Mouse (Mus musculus) midbrain, embryonic 11.5 days (tissue): Measurements from ENCODE around the gene B3gnt7. TPM values are rescaled to one million over a fixed set of nuclear protein-coding genes. Genes with fewer than 3 reads are reported as not detected.

Experiments
- ATAC-seq: fragments of 200-750 bp; cut with Nextera tagmentation; 2 replicates; pipeline ENCODE4 v1.8.0; 2017; ENCODE audit warnings: moderate TSS enrichment, moderate library complexity; ENCODE audit not compliant: low FRiP score
- DNase-seq: peaks from one replicate; pipeline ENCODE4 v3.0.0; 2015; ENCODE audit warnings: low spot score; ENCODE audit errors: missing footprints
- H3K27ac ChIP-seq: fragments of 300-500 bp; sonication (generic); 2 replicates; pipeline ENCODE4 v1.5.1; 2014; ENCODE audit warnings: low read depth, low read length
- H3K27me3 ChIP-seq: fragments of 300-500 bp; sonication (generic); 2 replicates; pipeline ENCODE4 v1.6.1; 2014; ENCODE audit warnings: mild to moderate bottlenecking, low read length, moderate library complexity, mixed read lengths; ENCODE audit not compliant: control insufficient read depth, insufficient read depth
- H3K36me3 ChIP-seq: fragments of 300-500 bp; sonication (generic); 2 replicates; pipeline ENCODE4 v1.6.1; 2014; ENCODE audit warnings: mild to moderate bottlenecking, low read length, moderate library complexity, mixed read lengths; ENCODE audit not compliant: control insufficient read depth, insufficient read depth
- H3K4me1 ChIP-seq: fragments of 300-500 bp; sonication (generic); 2 replicates; pipeline ENCODE4 v1.6.1; 2014; ENCODE audit warnings: low read length; ENCODE audit not compliant: control insufficient read depth, insufficient read depth
- H3K4me2 ChIP-seq: fragments of 300-500 bp; sonication (generic); 2 replicates; pipeline ENCODE4 v1.6.1; 2014; ENCODE audit warnings: mild to moderate bottlenecking, moderate library complexity
- H3K4me3 ChIP-seq: fragments of 300-500 bp; sonication (generic); 2 replicates; pipeline ENCODE4 v1.5.1; 2014; ENCODE audit warnings: low read depth, low read length
- H3K9ac ChIP-seq: fragments of 300-500 bp; sonication (generic); 2 replicates; pipeline ENCODE4 v1.6.1; 2014; ENCODE audit warnings: low read length
- H3K9me3 ChIP-seq: fragments of 300-500 bp; sonication (generic); 2 replicates; pipeline ENCODE4 v1.6.1; 2016; ENCODE audit warnings: low read length; ENCODE audit not compliant: control insufficient read depth
- WGBS: fragments of 180-500 bp; shearing (Covaris S2); extraction: QIAGEN DNeasy Blood & Tissue Kit; methylation state at CpG from one replicate; pipeline ENCODE4 v1.1.7; 2014; 5-methylcytosine and 5-hydroxymethylcytosine counted together
- polyA plus RNA-seq: library from polyadenylated mRNA; unstranded; fragments of >200 nt; fragmentation: Nextera tagmentation; extraction: Ambion mirVana; gene quantifications from 2 replicates; pipeline ENCODE4 v1.2.1, GENCODE M21; 2014

The B3gnt7 gene
- polyA plus RNA-seq, 1 experiment from 2014 or later = 2.0 TPM

- Histone ChIP-seq H3K9me3 (no peaks in the 10 kb centered on the region), H3K4me3 (no peak overlapping the region), H3K27me3 (peaks cover 21% of the 10 kb centered on the region), H3K27ac (no peak overlapping the region), H3K4me1 (peaks cover 18% of the 10 kb centered on the region), H3K36me3 (no peaks in the 10 kb centered on the region), H3K4me2 (no peak overlapping the region), H3K9ac (no peak overlapping the region)
- ATAC-seq = no peak
- DNase-seq = no peak
- WGBS = 28% methylated on average over 4 of the region's 4 CpGs
Measured at GRCm38 (mm10) chr1:86307871-86308641, 5.4 kb downstream of the B3gnt7 start.

GRCm38 (mm10) chr1:86309270-86309833, 6.7 kb downstream of the B3gnt7 start:
- Histone ChIP-seq H3K9me3 (no peaks in the 10 kb centered on the region), H3K4me3 (no peak overlapping the region), H3K27me3 (peaks cover 8% of the 10 kb centered on the region), H3K27ac (no peak overlapping the region), H3K9ac (no peak overlapping the region), H3K4me2 (no peak overlapping the region), H3K4me1 (peaks cover 12% of the 10 kb centered on the region), H3K36me3 (no peaks in the 10 kb centered on the region)
- 92% methylated on average over 7 of the region's 7 CpGs for WGBS
- DNase-seq = no peak
- no peak for ATAC-seq

GRCm38 (mm10) chr1:86310536-86311310, 8.1 kb downstream of the B3gnt7 start:
- no peak overlapping the region for H3K27ac ChIP-seq

GRCm38 (mm10) chr1:86311467-86312005, 8.9 kb downstream of the B3gnt7 start:
- peaks cover 12% of the 10 kb centered on the region for H3K4me1 ChIP-seq
- ATAC-seq = no peak
- no peak overlapping the region for H3K4me3 ChIP-seq
- no peaks in the 10 kb centered on the region for H3K27me3 ChIP-seq
- H3K4me2 ChIP-seq = no peak overlapping the region
- H3K9me3 ChIP-seq = no peaks in the 10 kb centered on the region
- H3K27ac ChIP-seq = no peak overlapping the region
- no peaks in the 10 kb centered on the region for H3K36me3 ChIP-seq
- H3K9ac ChIP-seq = no peak overlapping the region
- peak; percentile 91 for DNase-seq
- 29% methylated on average over 10 of the region's 10 CpGs for WGBS

More at GRCm38 (mm10) chr1:86310536-86311310, 8.1 kb downstream of the B3gnt7 start:
- DNase-seq = peak; percentile 91
- no peaks in the 10 kb centered on the region for H3K27me3 ChIP-seq
- H3K36me3 ChIP-seq = no peaks in the 10 kb centered on the region
- no peaks in the 10 kb centered on the region for H3K9me3 ChIP-seq
- H3K9ac ChIP-seq = peak overlapping the region; percentile 24
- ATAC-seq = peak; percentile 47
- H3K4me1 ChIP-seq = peaks cover 12% of the 10 kb centered on the region
- H3K4me3 ChIP-seq = no peak overlapping the region
- 14% methylated on average over 15 of the region's 15 CpGs for WGBS
- peak overlapping the region; percentile 26 for H3K4me2 ChIP-seq

- Histone ChIP-seq H3K4me3 (no peak overlapping the region), H3K9ac (no peak overlapping the region), H3K4me2 (no peak overlapping the region), H3K27me3 (no peaks in the 10 kb centered on the region), H3K27ac (no peak overlapping the region), H3K36me3 (no peaks in the 10 kb centered on the region), H3K4me1 (peaks cover 12% of the 10 kb centered on the region), H3K9me3 (no peaks in the 10 kb centered on the region)
- ATAC-seq (no peak), DNase-seq (peak; percentile 75)
- 76% methylated on average over 3 of the region's 3 CpGs for WGBS
Measured at GRCm38 (mm10) chr1:86312269-86312668, 9.6 kb downstream of the B3gnt7 start.

GRCm38 (mm10) chr1:86313096-86313771, 10.6 kb downstream of the B3gnt7 start:
- Histone ChIP-seq H3K4me3 (no peak overlapping the region), H3K4me1 (peaks cover 12% of the 10 kb centered on the region), H3K9me3 (no peaks in the 10 kb centered on the region), H3K27me3 (no peaks in the 10 kb centered on the region), H3K4me2 (no peak overlapping the region; the same call in 1 of the 2 replicates), H3K36me3 (no peaks in the 10 kb centered on the region), H3K9ac (no peak overlapping the region), H3K27ac (no peak overlapping the region)
- DNase-seq (peak; percentile 51), ATAC-seq (0 out of 2 replicates have a peak, but pooled peaks have one; percentile 16)
- 44% methylated on average over 16 of the region's 16 CpGs for WGBS

GRCm38 (mm10) chr1:86313772-86314125, 11.1 kb downstream of the B3gnt7 start:
- H3K27ac ChIP-seq = no peak overlapping the region
- no peak overlapping the region for H3K9ac ChIP-seq
- ATAC-seq = 0 out of 2 replicates have a peak, but pooled peaks have one; percentile 52
- H3K27me3 ChIP-seq = no peaks in the 10 kb centered on the region
- WGBS = 21% methylated on average over 15 of the region's 15 CpGs
- H3K9me3 ChIP-seq = no peaks in the 10 kb centered on the region
- no peak overlapping the region; the same call in 1 of the 2 replicates for H3K4me2 ChIP-seq
- DNase-seq = peak; percentile 84
- no peak overlapping the region for H3K4me3 ChIP-seq
- H3K4me1 ChIP-seq = peaks cover 12% of the 10 kb centered on the region
- no peaks in the 10 kb centered on the region for H3K36me3 ChIP-seq

- H3K9ac ChIP-seq = no peak overlapping the region
- H3K4me3 ChIP-seq = no peak overlapping the region
- WGBS = 90% methylated on average over 6 of the region's 8 CpGs
- no peaks in the 10 kb centered on the region for H3K9me3 ChIP-seq
- DNase-seq = no peak
- H3K27ac ChIP-seq = no peak overlapping the region
- H3K4me1 ChIP-seq = no peaks in the 10 kb centered on the region
- no peaks in the 10 kb centered on the region for H3K27me3 ChIP-seq
- ATAC-seq = no peak
- no peaks in the 10 kb centered on the region for H3K36me3 ChIP-seq
- H3K4me2 ChIP-seq = no peak overlapping the region
Measured at GRCm38 (mm10) chr1:86320822-86321413, 18.3 kb downstream of the B3gnt7 start.
